Mouse (Mus musculus): Measurements from ENCODE around the gene Metrn. TPM values are rescaled to one million over a fixed set of nuclear protein-coding genes. Genes with fewer than 3 reads are reported as not detected.

Metrn gene
- polyA plus RNA-seq, 1 experiment from 2014 or later = 12.1 TPM

DNA sequence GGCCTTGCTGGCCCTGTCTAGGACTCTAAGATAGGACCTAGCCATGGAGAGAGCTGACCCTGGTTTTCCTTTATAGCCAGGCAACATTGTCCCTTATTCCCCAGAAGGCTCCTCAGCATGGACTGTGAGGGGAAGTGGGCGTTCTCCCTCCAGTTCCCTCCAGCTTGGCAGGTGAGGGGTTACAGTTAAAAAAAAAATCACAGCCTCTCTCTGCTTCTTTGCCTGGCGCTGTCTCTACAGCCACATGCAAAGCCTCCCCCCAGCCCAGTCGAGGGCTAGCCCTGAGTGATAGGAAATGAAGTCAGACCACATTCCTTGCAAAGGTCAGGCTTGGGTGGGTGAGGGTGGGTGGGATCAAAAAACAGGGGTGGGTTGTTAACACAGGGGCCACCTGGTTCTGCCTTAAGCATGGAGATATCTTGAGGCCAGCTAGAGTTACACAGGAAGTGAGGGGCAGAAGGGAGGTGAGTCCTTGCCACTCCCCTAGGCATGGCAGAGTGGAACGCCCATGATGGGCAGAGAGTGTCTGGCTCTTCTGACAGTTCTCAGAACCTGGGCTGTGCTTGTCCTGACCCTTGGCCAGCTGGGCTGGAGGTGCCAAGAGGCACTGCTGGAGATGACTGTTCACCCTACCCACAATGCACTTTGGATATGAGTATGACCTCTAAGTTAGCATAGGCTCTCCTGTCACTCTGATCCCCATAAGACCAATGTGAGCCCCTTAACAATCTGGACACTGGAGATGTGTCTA lies 41.1 kb downstream of the Metrn start:
- Histone ChIP-seq H3K36me3 (ENCODE audit: control insufficient read depth, insufficient read depth) (no peaks in the 10 kb centered on the region), H3K9ac (ENCODE audit: low read depth, low read length) (no peak overlapping the region), H3K4me3 (ENCODE audit: low read depth, low read length) (no peak overlapping the region), H3K4me1 (ENCODE audit: control insufficient read depth, low read depth, low read length) (no peaks in the 10 kb centered on the region), H3K27me3 (ENCODE audit: control insufficient read depth, insufficient read depth, low read depth, low read length) (no peaks in the 10 kb centered on the region), H3K9me3 (replicated peaks; ENCODE audit: control insufficient read depth, low read length) (no peaks in the 10 kb centered on the region), H3K4me2 (ENCODE audit: low read depth, low read length) (no peak overlapping the region), H3K27ac (ENCODE audit: low read length) (no peak overlapping the region)
- no peak for ATAC-seq (ENCODE audit: low read depth)
- 22% methylated on average over 4 of the region's 4 CpGs for WGBS (ENCODE audit: insufficient replicate concordance)

DNA sequence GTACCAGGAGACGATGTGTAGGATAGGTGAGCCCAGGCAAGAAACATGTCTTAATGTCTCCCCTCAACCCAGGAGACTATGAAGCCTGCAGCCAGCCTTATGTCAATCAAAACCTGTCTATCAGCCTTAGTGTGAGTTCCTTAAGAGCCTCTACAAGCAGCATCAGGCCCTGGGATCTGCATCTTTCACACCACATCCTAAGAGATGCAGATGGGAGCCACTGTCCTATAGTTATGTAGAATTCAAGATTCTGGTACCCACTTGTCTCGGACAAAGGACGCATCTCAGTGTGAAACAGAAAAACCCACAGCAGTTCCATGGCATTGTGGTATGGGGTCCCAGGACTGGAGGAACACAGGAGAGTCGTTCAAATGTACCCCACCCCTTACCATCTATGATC lies 41.9 kb downstream of the Metrn start:
- WGBS (ENCODE audit: insufficient replicate concordance) = 50% methylated on average over 4 of the region's 4 CpGs
- Histone ChIP-seq H3K27ac (ENCODE audit: low read length) (no peak overlapping the region), H3K4me3 (ENCODE audit: low read depth, low read length) (no peak overlapping the region)

DNA sequence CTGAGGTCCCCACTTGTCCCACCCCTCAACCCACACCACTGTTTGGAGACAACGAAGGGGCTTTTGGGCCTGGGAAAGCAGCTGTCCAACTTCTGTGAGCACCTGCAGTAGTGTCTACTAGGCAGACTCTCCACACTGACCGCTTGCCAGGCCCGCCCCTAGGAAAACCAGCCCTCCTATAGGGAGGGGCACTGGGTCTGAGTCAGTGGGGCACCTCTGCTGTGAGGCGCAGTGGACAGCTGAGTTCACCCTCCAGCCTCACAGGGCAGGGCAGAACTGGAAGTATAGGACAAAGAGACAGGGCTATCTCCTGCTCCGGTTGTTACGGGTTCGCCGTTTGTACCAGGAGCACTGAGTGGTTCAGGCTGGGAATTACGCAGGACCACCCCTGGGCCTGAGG lies 42.7 kb downstream of the Metrn start, which contains the start of gene Msln:
Gene Msln, minus strand, starts transcription at position 138 of the 400 bp plus-strand sequence.
- Histone ChIP-seq H3K9ac (ENCODE audit: low read depth, low read length) (no peak within 1 kb of the TSS), H3K4me1 (ENCODE audit: control insufficient read depth, low read depth, low read length) (no peaks in the 10 kb centered on the region), H3K27me3 (ENCODE audit: control insufficient read depth, insufficient read depth, low read depth, low read length) (no peaks in the 10 kb centered on the region), H3K4me2 (ENCODE audit: low read depth, low read length) (no peak within 1 kb of the TSS), H3K36me3 (ENCODE audit: control insufficient read depth, insufficient read depth) (no peaks in the 10 kb centered on the region), H3K27ac (ENCODE audit: low read length) (no peak within 1 kb of the TSS), H3K4me3 (ENCODE audit: low read depth, low read length) (no peak within 1 kb of the TSS), H3K9me3 (replicated peaks; ENCODE audit: control insufficient read depth, low read length) (no peaks in the 10 kb centered on the region)
- ATAC-seq (ENCODE audit: low read depth) = no peak
- WGBS (ENCODE audit: insufficient replicate concordance) = 69% methylated on average over 9 of the region's 9 CpGs

More for the DNA sequence above, 41.9 kb downstream of the Metrn start:
- no peaks in the 10 kb centered on the region for H3K4me1 ChIP-seq (ENCODE audit: control insufficient read depth, low read depth, low read length)
- no peak overlapping the region for H3K4me2 ChIP-seq (ENCODE audit: low read depth, low read length)
- H3K36me3 ChIP-seq (ENCODE audit: control insufficient read depth, insufficient read depth) = no peaks in the 10 kb centered on the region
- no peak for ATAC-seq (ENCODE audit: low read depth)
- H3K9ac ChIP-seq (ENCODE audit: low read depth, low read length) = no peak overlapping the region
- H3K9me3 ChIP-seq (replicated peaks; ENCODE audit: control insufficient read depth, low read length) = no peaks in the 10 kb centered on the region
- H3K27me3 ChIP-seq (ENCODE audit: control insufficient read depth, insufficient read depth, low read depth, low read length) = no peaks in the 10 kb centered on the region

DNA sequence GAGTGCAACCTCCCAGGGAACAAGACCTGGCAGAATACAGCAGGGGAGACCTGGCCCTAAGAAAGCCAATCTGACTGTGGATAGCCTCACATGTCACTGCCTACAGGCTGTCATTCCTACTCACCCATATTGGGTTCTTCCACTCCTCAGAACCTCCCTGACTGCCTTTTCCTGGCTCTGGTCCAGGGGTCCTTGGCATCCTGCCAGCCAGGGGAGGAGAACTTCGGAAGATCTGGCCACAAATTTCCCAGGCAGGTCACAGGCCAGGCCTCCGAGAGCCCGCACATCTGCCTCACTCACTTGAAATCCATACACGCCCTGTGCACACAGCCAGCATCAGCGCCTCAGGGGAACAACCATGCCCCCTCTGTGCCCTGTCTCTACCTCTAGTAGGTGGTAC lies 45.5 kb downstream of the Metrn start:
- Histone ChIP-seq H3K4me2 (ENCODE audit: low read depth, low read length) (no peak overlapping the region), H3K27me3 (ENCODE audit: control insufficient read depth, insufficient read depth, low read depth, low read length) (no peaks in the 10 kb centered on the region), H3K9ac (ENCODE audit: low read depth, low read length) (no peak overlapping the region), H3K36me3 (ENCODE audit: control insufficient read depth, insufficient read depth) (no peaks in the 10 kb centered on the region), H3K4me3 (ENCODE audit: low read depth, low read length) (no peak overlapping the region), H3K9me3 (replicated peaks; ENCODE audit: control insufficient read depth, low read length) (no peaks in the 10 kb centered on the region), H3K4me1 (ENCODE audit: control insufficient read depth, low read depth, low read length) (no peaks in the 10 kb centered on the region), H3K27ac (ENCODE audit: low read length) (no peak overlapping the region)
- WGBS (ENCODE audit: insufficient replicate concordance) = 56% methylated on average over 5 of the region's 5 CpGs
- no peak for ATAC-seq (ENCODE audit: low read depth)

DNA sequence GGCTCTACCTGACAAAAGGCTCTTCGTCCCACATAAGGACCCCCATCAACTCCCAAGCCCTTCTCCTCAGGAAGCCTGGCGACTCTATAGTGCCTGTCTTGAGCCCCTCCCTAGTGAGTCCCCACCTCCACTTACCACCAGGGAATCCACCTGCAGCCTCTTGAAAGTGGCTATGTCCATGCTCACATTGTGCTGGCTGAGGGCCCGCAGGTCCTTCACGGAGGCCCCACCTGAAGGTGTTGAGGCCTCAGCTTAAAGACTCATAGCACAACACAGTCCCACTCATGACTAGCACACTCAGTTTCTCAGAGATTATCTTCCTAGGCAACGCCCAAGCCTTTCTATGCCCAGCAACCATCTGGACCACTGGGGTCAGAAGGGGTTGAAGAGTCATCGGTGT lies 47.6 kb downstream of the Metrn start:
- Histone ChIP-seq H3K27me3 (ENCODE audit: control insufficient read depth, insufficient read depth, low read depth, low read length) (no peaks in the 10 kb centered on the region), H3K36me3 (ENCODE audit: control insufficient read depth, insufficient read depth) (no peaks in the 10 kb centered on the region), H3K27ac (ENCODE audit: low read length) (no peak overlapping the region), H3K4me3 (ENCODE audit: low read depth, low read length) (no peak overlapping the region), H3K4me1 (ENCODE audit: control insufficient read depth, low read depth, low read length) (no peaks in the 10 kb centered on the region), H3K9ac (ENCODE audit: low read depth, low read length) (no peak overlapping the region), H3K4me2 (ENCODE audit: low read depth, low read length) (no peak overlapping the region), H3K9me3 (replicated peaks; ENCODE audit: control insufficient read depth, low read length) (no peaks in the 10 kb centered on the region)
- 57% methylated on average over 6 of the region's 6 CpGs for whole genome bisulfite sequencing (ENCODE audit: insufficient replicate concordance)
- no peak for ATAC-seq (ENCODE audit: low read depth)

DNA sequence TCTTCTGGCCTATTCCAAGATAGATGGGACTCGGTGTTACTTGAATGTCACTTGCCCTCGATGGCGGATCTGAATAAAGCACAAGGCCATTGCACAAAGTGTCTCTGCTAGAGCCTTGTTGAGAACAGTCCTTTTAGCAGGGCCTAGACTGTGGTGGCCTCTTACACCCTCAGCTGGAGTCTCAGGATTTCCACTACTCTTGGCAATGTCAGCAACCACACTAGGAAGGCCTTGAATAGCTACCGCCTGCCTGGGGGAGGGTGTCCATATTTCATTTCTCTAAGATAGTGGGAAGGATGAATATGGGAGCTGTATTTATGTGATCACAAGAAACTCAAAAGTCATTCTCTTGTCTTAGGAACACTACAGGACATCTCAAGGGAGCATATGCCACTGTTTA lies 48.7 kb downstream of the Metrn start:
- H3K4me2 ChIP-seq (ENCODE audit: low read depth, low read length) = no peak overlapping the region
- no peak overlapping the region for H3K9ac ChIP-seq (ENCODE audit: low read depth, low read length)
- H3K4me3 ChIP-seq (ENCODE audit: low read depth, low read length) = no peak overlapping the region
- H3K27ac ChIP-seq (ENCODE audit: low read length) = no peak overlapping the region
- no peaks in the 10 kb centered on the region for H3K9me3 ChIP-seq (replicated peaks; ENCODE audit: control insufficient read depth, low read length)
- H3K4me1 ChIP-seq (ENCODE audit: control insufficient read depth, low read depth, low read length) = no peaks in the 10 kb centered on the region
- no peak for ATAC-seq (ENCODE audit: low read depth)
- H3K36me3 ChIP-seq (ENCODE audit: control insufficient read depth, insufficient read depth) = no peaks in the 10 kb centered on the region
- no peaks in the 10 kb centered on the region for H3K27me3 ChIP-seq (ENCODE audit: control insufficient read depth, insufficient read depth, low read depth, low read length)
- WGBS (ENCODE audit: insufficient replicate concordance) = 75% methylated on average over 4 of the region's 4 CpGs

DNA sequence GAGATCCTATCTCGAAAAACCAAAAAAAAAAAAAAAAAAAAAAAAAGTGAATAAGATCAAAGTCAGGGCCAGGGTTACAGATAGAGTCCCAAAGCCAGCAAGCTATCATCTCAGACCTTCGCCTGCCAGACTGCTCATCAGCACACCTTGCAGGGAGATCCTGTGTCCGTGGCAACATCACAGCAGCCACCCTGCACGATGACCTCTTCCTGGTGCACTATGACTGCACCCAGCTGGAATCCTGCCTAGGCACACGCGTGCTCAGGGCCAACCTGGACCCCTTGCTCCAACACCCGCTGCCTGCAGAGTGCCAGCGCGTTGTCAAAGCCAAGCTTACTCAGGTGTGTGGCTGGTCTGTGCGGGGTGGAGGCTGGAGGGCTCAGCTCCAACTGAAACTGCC lies 52.6 kb downstream of the Metrn start:
- 56% methylated on average over 10 of the region's 10 CpGs for WGBS (ENCODE audit: insufficient replicate concordance)
- Histone ChIP-seq H3K4me1 (ENCODE audit: control insufficient read depth, low read depth, low read length) (no peaks in the 10 kb centered on the region), H3K27me3 (ENCODE audit: control insufficient read depth, insufficient read depth, low read depth, low read length) (no peaks in the 10 kb centered on the region; the same call in 1 of the 2 replicates), H3K36me3 (ENCODE audit: control insufficient read depth, insufficient read depth) (no peaks in the 10 kb centered on the region), H3K4me2 (ENCODE audit: low read depth, low read length) (no peak overlapping the region), H3K9ac (ENCODE audit: low read depth, low read length) (no peak overlapping the region), H3K9me3 (replicated peaks; ENCODE audit: control insufficient read depth, low read length) (no peaks in the 10 kb centered on the region), H3K27ac (ENCODE audit: low read length) (no peak overlapping the region), H3K4me3 (ENCODE audit: low read depth, low read length) (no peak overlapping the region)
- ATAC-seq (ENCODE audit: low read depth) = no peak

DNA sequence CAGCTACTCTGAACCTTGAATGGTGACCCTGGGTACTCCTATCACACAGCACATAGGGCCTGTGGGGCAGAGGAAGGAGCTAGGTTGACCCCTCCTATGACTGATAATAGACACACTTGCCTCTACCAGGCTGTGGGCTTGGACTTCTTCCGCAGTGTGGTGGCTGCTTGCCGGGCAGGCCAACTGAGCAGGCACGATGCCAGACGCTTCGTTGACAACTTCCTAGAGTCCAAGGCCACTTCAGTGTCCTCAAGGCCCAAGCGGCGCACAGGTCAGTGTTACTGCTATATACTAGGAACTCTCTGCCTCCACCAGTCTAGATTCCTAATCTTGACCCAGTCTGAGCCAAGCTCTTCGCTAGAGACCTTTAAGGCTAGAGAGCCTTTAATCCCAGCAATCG lies 53.1 kb downstream of the Metrn start:
- WGBS (ENCODE audit: insufficient replicate concordance) = 64% methylated on average over 9 of the region's 9 CpGs

More for the DNA sequence above, 53.1 kb downstream of the Metrn start:
- Histone ChIP-seq H3K27ac (ENCODE audit: low read length) (no peak overlapping the region), H3K4me1 (ENCODE audit: control insufficient read depth, low read depth, low read length) (no peaks in the 10 kb centered on the region), H3K9ac (ENCODE audit: low read depth, low read length) (no peak overlapping the region), H3K4me2 (ENCODE audit: low read depth, low read length) (no peak overlapping the region), H3K27me3 (ENCODE audit: control insufficient read depth, insufficient read depth, low read depth, low read length) (no peaks in the 10 kb centered on the region; the same call in 1 of the 2 replicates), H3K4me3 (ENCODE audit: low read depth, low read length) (no peak overlapping the region), H3K9me3 (replicated peaks; ENCODE audit: control insufficient read depth, low read length) (no peaks in the 10 kb centered on the region), H3K36me3 (ENCODE audit: control insufficient read depth, insufficient read depth) (no peaks in the 10 kb centered on the region)
- no peak for ATAC-seq (ENCODE audit: low read depth)

Measured in liver, embryonic 16.5 days (tissue).